Mouse (Mus musculus) right cerebral cortex, adult 2 months (tissue): Measurements from ENCODE around the gene Kdm4b.

Source experiments
- DNase-seq, 2 experiments: peaks; one replicate each; pipeline ENCODE4 v3.0.0; 2021 to 2022; ENCODE audit warnings: low spot score in 2 of 2

The Kdm4b gene

GRCm38 (mm10) chr17:56325450-56326152 is at the start of gene Kdm4b:
TSS of gene Kdm4b (plus strand) at chr17:56326062.
- DNase-seq: peak; percentile 98 to 99

DNA sequence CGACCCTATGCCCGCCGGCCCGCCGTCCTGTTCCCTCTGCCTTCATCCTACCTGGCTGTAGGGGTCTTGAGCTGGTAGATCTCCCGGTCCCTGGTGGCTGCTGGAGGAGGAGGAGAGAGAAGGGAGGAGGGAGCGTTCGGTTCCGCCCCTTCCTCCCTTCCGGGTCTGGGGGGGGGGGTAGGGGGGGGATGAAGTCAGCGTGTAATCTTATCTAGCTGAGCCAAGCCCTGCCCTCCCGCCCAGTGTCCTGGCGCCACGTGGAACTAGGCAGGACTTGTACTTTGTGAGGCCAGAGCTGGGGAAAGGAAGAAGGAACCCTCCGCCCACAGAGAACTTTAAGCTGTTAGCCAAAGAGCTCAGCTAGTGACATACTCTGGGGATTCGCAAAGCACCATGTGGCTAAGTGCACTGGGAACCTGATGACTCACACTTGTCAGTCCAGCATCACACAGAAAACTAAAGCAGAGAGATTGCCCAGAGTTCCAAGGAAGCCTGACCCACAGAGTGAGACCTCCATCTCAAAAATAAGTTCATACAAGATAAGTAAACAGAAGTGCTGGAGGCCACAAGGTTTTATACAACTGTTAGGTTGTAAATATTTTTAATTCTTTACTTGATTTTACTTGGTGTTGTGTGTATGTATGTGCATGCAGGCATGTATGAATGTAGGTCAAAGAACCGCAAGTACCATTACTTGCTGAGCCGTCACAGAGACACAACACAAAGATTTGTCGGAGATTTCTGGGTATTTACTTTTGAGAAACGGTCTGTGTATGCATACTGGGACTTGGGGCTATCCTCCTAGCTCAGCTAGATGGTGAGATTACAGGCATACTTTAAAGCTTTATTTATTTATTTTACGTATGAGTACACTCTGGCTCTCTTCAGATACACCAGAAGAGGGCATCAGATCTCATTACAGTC is 49.0 kb upstream of the Kdm4b start, which contains the start of gene Ticam1:
Gene Ticam1, minus strand, starts transcription at position 144 of the 924 bp plus-strand sequence.
- DNase-seq: peak; percentile 78 to 79

- DNase-seq: no peak
Observed at GRCm38 (mm10) chr17:56277567-56277893, 48.3 kb upstream of the Kdm4b start.

- no peak for DNase-seq
Observed at GRCm38 (mm10) chr17:56278340-56278739, 47.5 kb upstream of the Kdm4b start.

- no peak for DNase-seq
Observed at GRCm38 (mm10) chr17:56279481-56280155, 46.2 kb upstream of the Kdm4b start.

GRCm38 (mm10) chr17:56281193-56281592 is 44.7 kb upstream of the Kdm4b start:
- no peak for DNase-seq

GRCm38 (mm10) chr17:56282802-56283201 is 43.1 kb upstream of the Kdm4b start:
- DNase-seq: no peak

GRCm38 (mm10) chr17:56283316-56283715 is 42.5 kb upstream of the Kdm4b start:
- DNase-seq: peak; percentile 58 to 59

DNA sequence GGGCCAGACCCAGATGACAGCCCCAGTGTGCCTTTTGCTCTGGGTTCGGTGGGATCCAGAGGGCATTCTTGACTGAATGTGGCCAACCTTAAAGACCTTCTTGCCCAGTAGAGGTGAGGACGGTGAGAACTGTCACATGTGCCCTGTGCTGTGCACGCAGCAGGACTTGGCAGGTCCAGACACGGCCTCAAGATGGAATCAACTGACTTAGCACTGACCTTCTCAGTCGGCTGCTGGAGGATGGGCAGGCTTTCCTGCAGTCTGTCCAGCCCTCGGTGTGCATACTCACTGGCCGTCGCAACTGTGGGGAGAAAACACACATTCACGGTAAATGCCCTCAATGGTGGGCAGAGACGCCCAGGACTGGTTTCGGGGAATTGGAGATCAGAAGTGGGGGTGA is 39.9 kb upstream of the Kdm4b start:
- no peak for DNase-seq

DNA sequence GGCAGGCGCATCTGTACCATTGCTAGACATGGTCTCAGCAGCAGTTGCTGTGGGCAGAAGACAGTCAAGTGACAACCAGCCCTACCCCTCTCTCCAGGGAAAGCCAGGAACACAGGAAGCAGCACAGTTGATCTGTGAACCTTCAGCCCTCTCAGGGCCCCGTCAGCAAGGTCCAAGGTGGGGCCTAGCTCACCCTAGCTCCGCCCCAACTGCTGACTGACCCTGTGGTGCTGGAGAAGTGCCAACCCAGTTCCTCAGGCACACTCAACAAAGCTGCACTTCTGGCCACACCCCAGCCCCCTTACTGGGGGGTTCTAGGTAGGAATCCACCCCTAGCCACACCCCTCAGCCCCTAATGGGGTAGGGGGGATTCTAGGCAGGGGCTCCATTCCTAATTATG is 38.0 kb upstream of the Kdm4b start:
- DNase-seq: no peak

- DNase-seq: no peak
Observed at GRCm38 (mm10) chr17:56288866-56289265, 37.0 kb upstream of the Kdm4b start.

DNA sequence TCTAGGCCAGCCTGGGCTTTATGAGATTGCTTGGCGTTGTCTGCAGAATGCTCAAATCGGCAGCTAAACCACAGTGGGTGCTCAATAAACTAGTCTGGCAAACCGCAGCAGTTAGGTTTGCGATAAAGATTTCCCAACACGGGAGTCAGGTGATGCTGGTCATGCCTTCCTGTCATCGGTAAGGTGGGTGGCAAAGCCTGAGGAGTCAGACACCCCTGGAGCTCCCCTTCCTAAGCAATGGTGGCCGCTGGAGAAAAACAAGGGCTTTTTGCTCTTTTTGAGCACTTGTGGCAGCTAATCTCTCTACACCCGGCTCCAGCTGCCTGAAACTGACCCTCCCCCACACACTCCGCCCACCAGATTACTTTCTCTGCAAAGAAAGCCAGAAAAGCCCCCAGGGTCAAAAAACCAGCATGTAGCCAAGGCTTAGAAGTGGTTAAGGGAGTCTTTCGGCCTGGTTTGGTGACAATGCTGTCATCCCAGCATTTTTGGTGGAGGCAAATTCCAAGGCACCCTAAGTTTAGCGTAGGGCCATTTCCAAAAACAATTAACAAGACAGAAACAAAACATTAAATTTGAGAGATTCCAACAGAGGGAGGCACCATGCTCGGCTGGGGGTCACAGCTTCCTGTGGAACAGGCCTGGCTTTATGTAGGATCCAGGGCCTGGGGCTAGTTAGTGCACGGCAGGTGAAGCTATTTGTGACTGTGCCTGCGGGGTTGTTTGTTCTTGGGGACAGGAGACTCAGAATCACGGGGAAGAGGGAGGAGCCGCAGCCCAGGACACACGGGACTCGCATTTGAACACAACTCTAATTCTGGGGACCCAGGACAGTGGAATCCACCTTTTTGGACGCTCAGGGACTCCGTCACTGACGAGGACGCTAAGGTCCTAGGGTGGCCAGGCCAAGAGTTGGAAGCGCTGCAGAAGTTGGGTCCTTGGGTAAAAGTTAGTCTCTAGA is 36.2 kb upstream of the Kdm4b start:
- DNase-seq: no peak

GRCm38 (mm10) chr17:56290388-56291170 is 35.3 kb upstream of the Kdm4b start:
- DNase-seq: peak; percentile 57 to 59

DNA sequence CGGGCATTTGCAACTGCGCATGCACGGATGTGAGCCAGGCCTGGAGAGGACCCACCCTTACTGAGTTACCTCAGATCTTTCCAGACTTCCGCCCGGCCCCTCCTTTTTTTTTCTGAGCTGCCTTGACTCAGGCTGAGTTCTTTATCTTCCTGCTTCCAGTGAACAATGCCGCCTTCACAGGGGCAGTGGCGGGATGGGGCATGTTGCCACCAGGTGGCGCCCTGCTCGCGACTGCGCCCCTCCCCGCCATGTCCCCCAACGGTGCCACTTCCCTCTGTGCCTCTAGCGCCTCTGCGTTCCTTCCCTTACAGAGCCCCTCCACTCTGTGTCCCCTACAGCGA is 34.7 kb upstream of the Kdm4b start:
- peak; percentile 49 to 61 for DNase-seq

GRCm38 (mm10) chr17:56291826-56292475 is 33.9 kb upstream of the Kdm4b start:
- no peak for DNase-seq

GRCm38 (mm10) chr17:56292531-56293222 is 33.2 kb upstream of the Kdm4b start, which contains the start of gene Plin3:
TSS of gene Plin3 (minus strand) at chr17:56292873.
- DNase-seq: no peak

DNA sequence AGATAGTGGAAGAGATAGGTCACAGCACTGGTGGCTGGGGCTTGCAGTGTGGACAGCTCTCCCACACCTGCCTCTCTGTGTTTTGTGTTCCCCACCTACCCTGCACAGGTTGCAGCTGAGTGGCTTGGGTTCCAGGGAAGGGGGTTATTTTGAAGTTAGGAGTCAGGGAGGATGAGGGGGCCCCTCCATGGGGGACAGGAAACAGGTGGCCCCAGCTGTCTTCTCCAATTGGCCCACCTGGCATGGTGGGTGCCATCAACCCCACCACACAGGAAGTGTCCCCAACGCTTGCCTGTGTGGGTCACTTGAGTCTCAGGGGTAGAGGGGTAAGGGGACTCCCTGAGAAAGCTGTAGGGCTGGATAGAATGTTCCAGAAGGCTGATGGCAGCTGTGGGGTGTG is 32.6 kb upstream of the Kdm4b start:
- no peak for DNase-seq

DNA sequence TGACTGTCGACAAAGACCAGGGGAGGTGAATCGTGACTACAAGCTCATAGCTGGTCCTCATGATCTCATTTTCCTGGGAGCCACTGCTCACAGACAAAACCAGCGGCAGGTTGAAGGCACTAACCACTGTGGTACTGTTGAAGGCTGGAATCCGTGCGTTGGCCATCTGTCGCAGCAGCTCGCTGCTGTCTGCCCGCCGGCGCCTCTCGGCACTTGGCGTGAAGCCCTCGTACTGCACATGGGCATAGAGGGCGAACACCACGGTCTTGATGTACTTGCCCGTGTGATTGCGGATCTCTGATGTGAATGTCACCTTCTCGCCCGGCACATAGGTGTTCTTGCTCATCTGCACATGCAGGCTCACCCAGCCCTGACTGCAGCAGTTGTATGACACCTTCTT is 31.6 kb upstream of the Kdm4b start:
- peak in 1 of 2 experiments; percentile 28 for DNase-seq

GRCm38 (mm10) chr17:56296201-56296600 is 29.7 kb upstream of the Kdm4b start:
- DNase-seq: no peak
